Mouse (Mus musculus): ENCODE results near the gene Elf1. TPM values are rescaled to one million over a fixed set of nuclear protein-coding genes. Genes with fewer than 3 reads are reported as not detected.
"Not testable (repeated sequence)": the region's sequence is repeated elsewhere in the genome, so short reads cannot be mapped to it uniquely, and the experiment has no call there.

The Elf1 gene
- polyA plus RNA-seq, 1 experiment from 2014 or later, result 10.3 TPM

GRCm38 (mm10) chr14:79516751-79517150, 35.8 kb downstream of the Elf1 start:
- Histone ChIP-seq H3K4me1 (no peaks in the 10 kb centered on the region), H3K9me3 (replicated peaks) (no peaks in the 10 kb centered on the region), H3K9ac (no peak overlapping the region), H3K27me3 (no peaks in the 10 kb centered on the region), H3K4me3 (no peak overlapping the region), H3K27ac (no peak overlapping the region), H3K4me2 (replicated peaks) (no peak overlapping the region), H3K36me3 (no peaks in the 10 kb centered on the region)
- 75% methylated on average over 2 of the region's 2 CpGs for WGBS
- no peak for ATAC-seq (ENCODE audit: low FRiP score)

DNA sequence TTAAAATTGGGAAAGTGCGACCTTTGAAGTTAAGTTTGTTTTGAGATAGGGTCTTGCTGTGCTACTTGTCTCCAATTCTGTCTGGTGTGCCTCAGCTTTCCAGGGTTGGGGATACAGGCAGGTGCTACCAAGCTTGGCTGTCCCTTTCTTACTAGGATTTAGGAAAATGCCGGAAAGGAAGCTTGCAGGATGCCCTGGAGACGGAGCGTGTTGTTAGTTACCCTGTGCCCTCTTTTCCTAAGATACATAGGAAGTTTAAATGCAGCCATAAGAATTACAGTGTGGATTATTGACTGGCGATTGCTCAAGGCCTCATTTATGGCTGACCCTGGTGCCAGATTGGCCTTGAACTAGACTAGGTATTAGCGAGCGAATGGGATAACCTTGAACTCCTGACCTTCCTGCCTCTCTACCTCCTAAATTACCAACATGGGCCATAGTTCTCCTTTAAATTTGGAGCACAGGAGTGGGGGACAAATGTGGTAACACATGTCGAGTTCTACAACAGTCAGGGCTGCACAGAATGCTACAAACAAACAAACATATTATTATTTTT, 36.3 kb downstream of the Elf1 start:
- H3K9ac ChIP-seq, result no peak overlapping the region
- no peak for ATAC-seq (ENCODE audit: low FRiP score)
- H3K4me1 ChIP-seq, result no peaks in the 10 kb centered on the region
- H3K9me3 ChIP-seq (replicated peaks), result no peaks in the 10 kb centered on the region
- no peaks in the 10 kb centered on the region for H3K27me3 ChIP-seq
- H3K27ac ChIP-seq, result no peak overlapping the region
- 91% methylated on average over 8 of the region's 8 CpGs for WGBS
- H3K4me2 ChIP-seq (replicated peaks), result no peak overlapping the region
- H3K4me3 ChIP-seq, result no peak overlapping the region
- no peaks in the 10 kb centered on the region for H3K36me3 ChIP-seq

DNA sequence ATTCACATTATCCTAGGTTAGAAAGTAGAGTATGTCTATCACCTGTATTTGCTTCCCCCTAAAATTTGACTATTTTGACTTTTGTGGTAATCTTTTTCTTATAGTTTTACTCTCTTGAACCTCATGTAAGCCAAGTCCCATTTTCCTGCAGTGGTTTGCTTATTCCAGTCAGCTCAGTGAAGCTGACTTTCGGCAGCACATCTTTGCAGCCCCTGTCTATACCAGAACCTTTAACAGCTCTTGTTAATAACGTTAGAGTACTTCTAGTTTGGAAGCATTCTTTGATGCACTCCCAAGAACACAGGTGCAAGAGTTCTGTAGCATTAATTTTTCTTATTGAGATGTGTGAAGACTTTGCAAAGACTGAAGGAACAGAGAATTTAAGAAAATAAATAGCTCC, 37.1 kb downstream of the Elf1 start:
- H3K27ac ChIP-seq, result no peak overlapping the region
- no peak overlapping the region for H3K4me2 ChIP-seq (replicated peaks)
- no peak overlapping the region for H3K4me3 ChIP-seq
- no peaks in the 10 kb centered on the region for H3K27me3 ChIP-seq
- H3K36me3 ChIP-seq, result no peaks in the 10 kb centered on the region
- 85% methylated on average over 2 of the region's 2 CpGs for WGBS
- no peak for ATAC-seq (ENCODE audit: low FRiP score)
- no peak overlapping the region for H3K9ac ChIP-seq
- H3K9me3 ChIP-seq (replicated peaks), result no peaks in the 10 kb centered on the region
- no peaks in the 10 kb centered on the region for H3K4me1 ChIP-seq

DNA sequence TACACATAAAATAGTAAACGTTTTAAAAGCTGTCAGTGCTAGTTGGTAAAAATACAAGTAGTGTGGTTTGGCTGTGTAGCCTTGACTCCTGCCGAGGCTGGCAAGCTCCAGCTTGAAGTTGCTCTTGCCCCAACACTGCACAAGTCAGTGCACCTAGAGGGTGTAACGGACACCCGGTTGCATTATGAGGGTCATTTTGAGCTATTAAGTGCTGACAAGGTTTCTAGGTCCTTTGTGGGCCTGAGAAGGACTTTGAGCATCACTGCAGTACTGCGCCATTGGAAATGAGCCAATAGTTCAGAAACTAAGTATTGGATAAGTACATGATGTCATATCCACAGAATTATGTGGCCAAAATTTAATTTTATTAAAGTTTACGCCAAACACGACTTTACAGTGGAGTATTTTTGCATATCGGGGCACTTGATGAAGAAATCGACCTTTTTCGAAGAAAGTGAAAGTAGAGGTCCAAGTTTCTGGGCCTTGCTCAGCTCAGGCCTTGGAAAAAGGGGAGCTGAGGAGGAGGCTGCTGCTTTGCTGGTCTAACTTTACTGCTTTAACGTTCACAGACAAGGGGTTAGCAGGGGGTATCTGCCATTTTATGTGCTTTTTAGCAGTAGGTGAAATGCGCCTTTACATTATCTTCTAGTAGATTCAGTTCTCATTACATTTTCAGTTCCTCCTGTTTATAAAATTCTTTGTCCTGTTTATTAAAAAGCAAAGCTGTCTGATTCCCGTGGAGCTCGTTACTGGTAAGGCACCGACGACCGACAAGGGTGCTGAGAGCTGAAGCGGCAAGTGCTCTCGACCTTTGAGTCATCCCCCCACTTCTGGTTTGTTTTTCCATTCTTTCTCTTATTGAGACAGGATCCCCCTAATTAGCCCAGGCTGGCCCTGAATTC, 38.0 kb downstream of the Elf1 start:
- Histone ChIP-seq H3K4me2 (replicated peaks) (no peak overlapping the region), H3K36me3 (no peaks in the 10 kb centered on the region), H3K27me3 (no peaks in the 10 kb centered on the region), H3K4me3 (no peak overlapping the region), H3K9ac (no peak overlapping the region), H3K27ac (no peak overlapping the region), H3K4me1 (no peaks in the 10 kb centered on the region), H3K9me3 (replicated peaks) (no peaks in the 10 kb centered on the region)
- WGBS, result 74% methylated on average over 19 of the region's 19 CpGs
- no peak for ATAC-seq (ENCODE audit: low FRiP score)

- no peak for ATAC-seq (ENCODE audit: low FRiP score)
- WGBS, result 56% methylated on average over 1 of the region's 1 CpGs
Observed at GRCm38 (mm10) chr14:79519663-79519975, 38.6 kb downstream of the Elf1 start.

DNA sequence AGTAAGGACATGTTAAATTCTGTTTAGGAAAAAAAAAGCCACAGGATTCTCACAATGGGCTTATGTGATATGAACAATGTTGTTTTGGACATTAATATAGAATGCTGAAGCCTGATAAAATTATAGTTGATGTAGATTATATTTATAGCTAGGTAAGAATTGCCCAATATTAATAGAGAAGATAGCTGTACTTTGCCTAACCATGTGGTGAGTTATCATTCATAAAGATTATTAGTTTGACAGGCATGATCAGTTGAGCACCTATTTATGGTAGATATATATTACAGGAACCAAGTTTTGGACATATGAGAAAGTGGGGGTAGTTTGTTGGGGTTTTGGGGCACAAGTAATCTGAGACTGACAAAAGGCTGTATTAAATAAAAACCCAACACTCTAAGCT, 39.6 kb downstream of the Elf1 start:
- Histone ChIP-seq H3K27me3 (no peaks in the 10 kb centered on the region), H3K9ac (no peak overlapping the region), H3K4me3 (no peak overlapping the region), H3K9me3 (replicated peaks) (no peaks in the 10 kb centered on the region), H3K4me2 (replicated peaks) (no peak overlapping the region), H3K27ac (no peak overlapping the region), H3K4me1 (no peaks in the 10 kb centered on the region), H3K36me3 (no peaks in the 10 kb centered on the region)
- no peak for ATAC-seq (ENCODE audit: low FRiP score)

More at GRCm38 (mm10) chr14:79519663-79519975, 38.6 kb downstream of the Elf1 start:
- Histone ChIP-seq H3K4me1 (no peaks in the 10 kb centered on the region), H3K27me3 (no peaks in the 10 kb centered on the region), H3K27ac (no peak overlapping the region), H3K36me3 (no peaks in the 10 kb centered on the region), H3K9me3 (replicated peaks) (no peaks in the 10 kb centered on the region), H3K4me3 (no peak overlapping the region), H3K9ac (no peak overlapping the region), H3K4me2 (replicated peaks) (no peak overlapping the region)

DNA sequence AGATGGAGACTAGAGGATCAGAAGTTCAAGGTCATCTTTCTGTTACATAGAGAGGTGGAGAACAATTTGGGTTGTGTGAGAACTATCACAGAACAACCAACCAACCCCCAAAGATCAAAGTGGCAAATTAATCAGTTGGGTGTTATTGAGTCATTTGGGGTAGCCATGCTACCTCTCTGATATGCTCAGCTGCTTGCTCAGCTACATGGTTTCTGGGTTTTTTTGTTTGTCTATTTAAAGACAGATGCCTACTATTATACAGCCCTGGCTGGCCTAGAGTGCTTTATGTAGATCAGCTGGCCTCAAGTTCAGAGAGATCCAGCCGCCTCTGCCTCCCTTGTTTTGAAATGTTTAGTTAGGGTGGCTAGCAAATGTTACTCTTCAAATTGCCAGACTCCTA, 40.1 kb downstream of the Elf1 start:
- Histone ChIP-seq H3K4me1 (no peaks in the 10 kb centered on the region), H3K4me3 (no peak overlapping the region), H3K27me3 (no peaks in the 10 kb centered on the region), H3K36me3 (no peaks in the 10 kb centered on the region), H3K9ac (no peak overlapping the region), H3K9me3 (replicated peaks) (no peaks in the 10 kb centered on the region), H3K4me2 (replicated peaks) (no peak overlapping the region), H3K27ac (no peak overlapping the region)
- ATAC-seq (ENCODE audit: low FRiP score), result no peak
- WGBS, result 95% methylated on average over 1 of the region's 1 CpGs

DNA sequence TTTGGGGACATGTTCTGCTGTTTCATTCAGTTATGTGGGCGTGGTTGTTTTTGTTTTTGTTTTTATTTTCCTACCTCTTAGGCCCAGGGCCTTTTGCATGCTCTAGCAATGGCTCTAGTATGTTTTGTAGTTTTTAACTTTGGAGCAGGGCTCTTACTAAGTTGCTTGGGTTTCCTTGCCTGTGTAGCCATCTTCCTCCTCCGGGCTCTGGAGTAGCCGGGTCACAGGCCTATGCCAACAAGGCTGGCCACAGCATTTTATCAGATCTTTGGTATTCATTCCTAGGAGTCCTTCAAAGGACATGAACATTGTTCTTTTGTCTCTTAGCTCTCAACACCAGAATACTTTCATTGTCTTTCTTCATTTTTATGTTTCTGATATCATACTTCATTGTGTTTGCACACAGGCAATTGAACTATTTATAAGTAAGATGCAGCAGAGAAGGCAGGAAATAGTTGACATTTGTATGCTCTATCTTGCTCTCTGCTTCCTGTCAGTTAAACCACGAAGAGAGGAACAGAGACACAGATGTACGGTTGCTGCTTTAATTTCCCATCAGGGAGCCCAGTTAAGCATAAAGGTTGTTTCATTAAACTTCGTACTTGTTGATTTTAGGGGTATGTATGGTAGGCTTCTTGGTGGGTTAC, 40.6 kb downstream of the Elf1 start:
- no peaks in the 10 kb centered on the region for H3K9me3 ChIP-seq (replicated peaks)
- H3K4me3 ChIP-seq, result no peak overlapping the region
- H3K4me2 ChIP-seq (replicated peaks), result no peak overlapping the region
- no peaks in the 10 kb centered on the region for H3K27me3 ChIP-seq
- ATAC-seq (ENCODE audit: low FRiP score), result no peak
- no peak overlapping the region for H3K27ac ChIP-seq
- no peaks in the 10 kb centered on the region for H3K4me1 ChIP-seq
- H3K36me3 ChIP-seq, result no peaks in the 10 kb centered on the region
- WGBS, result 78% methylated on average over 6 of the region's 6 CpGs
- no peak overlapping the region for H3K9ac ChIP-seq

GRCm38 (mm10) chr14:79522387-79522786, 41.4 kb downstream of the Elf1 start:
- no peak for ATAC-seq (ENCODE audit: low FRiP score)
- no peaks in the 10 kb centered on the region for H3K4me1 ChIP-seq
- 93% methylated on average over 9 of the region's 9 CpGs for WGBS

DNA sequence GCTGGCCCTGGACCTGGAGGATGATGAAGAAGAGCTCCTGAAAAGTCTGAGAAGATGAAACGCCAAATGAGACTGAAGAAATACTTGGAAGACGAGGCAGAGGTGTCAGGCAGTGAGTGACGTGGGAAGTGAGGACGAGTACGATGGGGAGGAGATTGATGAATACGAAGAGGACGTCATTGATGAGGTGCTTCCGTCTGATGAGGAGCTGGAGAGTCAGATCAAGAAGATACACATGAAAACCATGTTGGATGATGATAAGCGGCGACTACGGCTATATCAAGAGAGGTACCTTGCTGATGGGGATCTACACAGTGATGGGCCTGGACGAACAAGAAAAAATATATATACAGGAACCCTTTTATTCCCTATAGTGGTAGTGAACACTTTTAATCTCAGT, 45.1 kb downstream of the Elf1 start:
- WGBS, result 90% methylated on average over 12 of the region's 12 CpGs
- not testable (repeated sequence) for H3K4me3 ChIP-seq; H3K27ac ChIP-seq; H3K4me1 ChIP-seq; ATAC-seq (ENCODE audit: low FRiP score); H3K27me3 ChIP-seq; H3K9me3 ChIP-seq (replicated peaks); H3K9ac ChIP-seq; H3K4me2 ChIP-seq (replicated peaks); H3K36me3 ChIP-seq

More at GRCm38 (mm10) chr14:79522387-79522786, 41.4 kb downstream of the Elf1 start:
- H3K36me3 ChIP-seq, result no peaks in the 10 kb centered on the region
- no peak overlapping the region for H3K27ac ChIP-seq
- no peak overlapping the region for H3K9ac ChIP-seq
- H3K27me3 ChIP-seq, result no peaks in the 10 kb centered on the region
- no peak overlapping the region for H3K4me2 ChIP-seq (replicated peaks)
- no peaks in the 10 kb centered on the region for H3K9me3 ChIP-seq (replicated peaks)
- H3K4me3 ChIP-seq, result no peak overlapping the region

- no peak overlapping the region for H3K9ac ChIP-seq
- H3K27ac ChIP-seq, result no peak overlapping the region
- no peak for ATAC-seq (ENCODE audit: low FRiP score)
- no peaks in the 10 kb centered on the region for H3K4me1 ChIP-seq
- H3K9me3 ChIP-seq (replicated peaks), result no peaks in the 10 kb centered on the region
- WGBS, result 63% methylated on average over 6 of the region's 6 CpGs
- H3K4me2 ChIP-seq (replicated peaks), result no peak overlapping the region
- H3K4me3 ChIP-seq, result no peak overlapping the region
- H3K27me3 ChIP-seq, result no peaks in the 10 kb centered on the region
- no peaks in the 10 kb centered on the region for H3K36me3 ChIP-seq
Observed at GRCm38 (mm10) chr14:79527704-79528103, 46.7 kb downstream of the Elf1 start.

DNA sequence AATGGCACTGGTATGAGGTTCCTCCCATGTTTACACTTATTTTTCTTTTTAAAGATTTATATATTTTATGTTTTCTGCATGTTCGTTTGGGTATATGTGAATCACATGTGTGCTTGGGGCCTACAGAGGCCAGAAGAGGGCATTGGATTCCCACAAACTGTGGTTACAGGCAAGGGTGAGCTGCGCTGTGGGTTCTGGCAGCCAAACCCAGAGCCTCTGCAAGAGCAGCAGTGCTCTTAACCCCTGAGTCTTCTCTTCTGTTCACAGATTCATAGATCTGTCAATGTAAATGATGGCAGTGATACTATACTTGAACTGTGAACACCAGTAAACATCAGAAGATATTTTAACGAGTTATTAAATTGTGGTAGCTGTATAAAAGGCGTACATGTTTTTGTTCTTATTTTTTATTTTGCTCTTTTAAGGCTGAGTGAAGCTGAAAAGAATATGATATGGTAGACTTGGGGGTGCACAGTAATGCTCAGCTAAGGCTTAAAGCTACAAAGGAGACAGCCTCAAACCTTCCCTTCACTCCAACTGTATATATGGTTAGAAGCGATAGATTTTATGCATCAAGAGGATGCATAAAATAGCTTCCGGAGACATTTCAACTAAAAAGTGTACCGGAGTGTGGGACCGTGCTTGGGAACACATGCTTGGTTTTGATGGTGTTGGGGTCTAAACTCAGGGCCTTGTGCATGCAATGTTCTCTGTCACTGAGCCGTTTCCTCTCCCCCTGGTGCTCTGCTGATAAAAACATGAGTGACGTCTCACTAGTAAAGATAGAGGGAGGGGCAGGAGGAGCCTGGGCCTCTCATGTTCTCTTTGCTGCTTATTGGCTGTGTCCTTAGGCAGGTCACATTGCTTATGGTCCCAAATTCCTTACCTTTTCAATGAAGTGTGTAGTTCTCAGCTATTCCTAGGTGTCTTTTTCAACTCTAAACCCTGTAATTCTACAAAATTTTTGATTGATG, 48.9 kb downstream of the Elf1 start:
- 78% methylated on average over 10 of the region's 10 CpGs for WGBS
- Histone ChIP-seq H3K4me2 (replicated peaks) (no peak overlapping the region), H3K36me3 (no peaks in the 10 kb centered on the region), H3K9me3 (replicated peaks) (no peaks in the 10 kb centered on the region), H3K27me3 (no peaks in the 10 kb centered on the region), H3K27ac (no peak overlapping the region), H3K4me3 (no peak overlapping the region), H3K9ac (no peak overlapping the region), H3K4me1 (no peaks in the 10 kb centered on the region)
- no peak for ATAC-seq (ENCODE audit: low FRiP score)
